Mouse (Mus musculus) thymus, adult 2 months (tissue): ENCODE measurements around the gene Ssh3.

Source experiments
- CTCF ChIP-seq: fragments of 200-500 bp; IDR thresholded peaks from 2 replicates; pipeline ENCODE4 v1.5.1; 2012; ENCODE audit warnings: mild to moderate bottlenecking, control low read depth, low read length, moderate library complexity, borderline replicate concordance; ENCODE audit not compliant: control insufficient read depth, poor library complexity, insufficient read depth; ENCODE audit errors: extremely low read depth
- POLR2A ChIP-seq: fragments of 200-500 bp; IDR thresholded peaks from 2 replicates; pipeline ENCODE4 v1.6.1; 2012; ENCODE audit warnings: mild to moderate bottlenecking, low read length, control low read depth, moderate library complexity; ENCODE audit not compliant: control insufficient read depth, poor library complexity, insufficient read depth; ENCODE audit errors: extremely low read depth

DNA sequence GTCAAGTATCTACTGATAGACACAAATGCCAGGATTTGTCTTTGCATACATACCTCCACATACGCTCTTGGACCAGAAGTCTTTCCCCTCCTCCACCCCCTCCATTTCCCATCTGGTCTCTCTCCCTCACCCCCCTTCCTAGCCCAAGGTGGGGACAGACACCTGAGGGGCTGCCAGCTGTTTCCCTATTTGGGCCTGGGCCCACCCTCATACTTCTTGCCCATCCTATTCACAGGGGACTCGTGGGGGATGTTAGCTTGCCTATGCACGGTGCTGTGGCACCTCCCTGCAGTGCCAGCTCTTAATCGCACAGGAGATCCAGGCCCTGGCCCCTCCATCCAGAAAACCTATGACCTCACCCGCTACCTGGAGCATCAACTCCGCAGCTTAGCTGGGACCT lies 49.0 kb downstream of the Ssh3 start:
- no peak for TF ChIP-seq CTCF
- no peak for TF ChIP-seq POLR2A
